Mouse (Mus musculus) CD4-positive helper T cell, adult 2 months (primary cell): ENCODE results near the gene Syne1.

Source experiments
- DNase-seq: peaks from one replicate; pipeline ENCODE4 v3.0.0-alpha.2; 2012; ENCODE audit warnings: low read depth, missing footprints, low spot score

The Syne1 gene

DNA sequence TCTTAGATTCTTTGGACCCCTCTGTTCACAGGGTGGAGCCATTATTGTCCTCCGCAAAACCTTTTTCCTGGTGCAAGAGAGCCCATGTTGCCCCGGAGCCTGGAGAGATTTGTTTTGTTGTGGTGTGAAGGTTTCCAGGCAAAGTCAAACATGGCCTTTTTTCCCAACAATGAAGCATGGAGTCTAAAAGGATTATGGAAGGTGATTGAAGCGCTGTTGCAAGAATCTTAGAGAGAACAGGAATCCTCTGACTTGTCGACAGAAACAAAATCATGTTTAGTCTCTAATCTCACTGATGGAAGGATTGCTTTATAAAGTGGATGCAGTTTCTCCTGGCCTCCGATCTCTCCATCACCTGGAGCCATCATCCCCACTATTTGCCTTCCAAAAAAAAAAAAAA is at the start of gene Syne1:
Gene Syne1, minus strand, starts transcription at position 101 of the 400 bp plus-strand sequence.
- no peak for DNase-seq

DNA sequence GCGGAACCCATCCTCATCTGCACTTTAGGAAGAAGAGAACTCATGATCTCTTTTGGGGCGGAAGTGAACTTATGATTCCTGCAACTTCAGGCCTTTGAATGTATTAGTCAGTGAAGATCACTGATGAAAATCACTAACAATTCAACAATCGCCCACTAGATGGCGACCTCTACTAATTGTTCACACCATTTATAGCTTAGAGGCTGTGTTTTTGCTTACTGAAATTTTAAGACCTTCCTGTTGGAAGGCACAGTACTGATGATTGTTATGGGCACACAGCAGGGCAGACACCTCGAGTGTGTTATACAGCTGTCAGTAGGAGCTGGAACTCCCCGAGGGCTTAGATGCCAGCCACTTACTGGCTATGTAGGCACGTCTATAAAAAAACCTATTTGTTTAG is 48.8 kb upstream of the Syne1 start:
- DNase-seq: peak; percentile 59

DNA sequence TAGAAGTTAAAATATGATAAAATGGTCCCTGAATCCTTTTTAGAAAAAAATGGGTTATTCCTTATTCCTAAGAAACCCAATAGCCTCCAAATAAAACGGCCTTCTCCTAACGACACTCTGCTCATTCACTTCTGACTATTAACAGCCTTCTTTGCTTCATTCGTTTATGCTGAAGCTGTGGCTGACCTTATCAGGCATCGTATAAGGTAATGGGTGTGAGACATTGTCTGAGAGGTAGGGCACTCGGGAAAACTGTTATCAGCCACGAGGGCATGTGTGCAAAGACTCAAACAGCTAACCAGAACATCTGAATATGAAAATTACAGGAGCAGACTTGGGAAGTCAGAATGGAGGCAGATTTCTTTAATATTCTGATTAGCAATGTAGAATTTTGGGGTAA is 45.3 kb upstream of the Syne1 start:
- DNase-seq: no peak

DNA sequence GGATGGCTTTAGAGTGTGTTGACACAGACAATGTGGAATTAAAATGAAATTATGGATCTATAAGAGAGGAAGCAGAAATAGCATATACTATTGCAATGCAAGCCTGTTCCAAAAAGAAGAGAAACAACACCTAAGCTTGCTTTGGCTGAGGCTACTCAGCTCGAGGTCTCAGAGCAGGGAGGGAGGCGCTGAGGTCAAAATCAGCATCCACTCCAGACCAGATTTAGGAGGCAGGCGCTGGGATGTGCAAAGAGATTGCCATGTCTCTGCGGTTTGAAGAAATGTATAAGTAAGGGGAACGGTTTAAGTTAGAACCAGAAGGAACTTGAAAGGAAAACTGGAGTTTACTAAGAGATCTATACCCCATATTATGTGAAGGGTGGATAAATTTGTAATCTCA is 43.2 kb upstream of the Syne1 start:
- DNase-seq: no peak

DNA sequence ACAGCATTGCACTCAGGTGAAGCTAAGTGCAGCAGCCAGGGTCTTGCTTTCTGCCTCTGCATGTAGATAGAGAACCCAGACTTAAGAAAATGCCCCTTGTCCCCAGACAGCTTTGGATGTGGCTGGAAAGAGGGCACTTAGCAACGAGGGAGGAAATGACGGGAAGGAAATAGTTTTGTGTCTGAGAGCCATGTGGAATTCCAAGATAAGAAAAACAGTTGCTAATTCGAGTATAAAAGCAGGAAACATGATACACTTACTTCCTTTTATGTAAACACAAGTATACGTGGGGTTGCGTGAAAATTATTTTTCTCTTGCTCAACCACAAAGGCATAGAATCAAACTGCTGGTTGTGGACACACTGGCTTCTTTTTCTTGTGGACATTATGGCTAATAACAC is 42.2 kb upstream of the Syne1 start, which contains the start of gene Myct1:
Gene Myct1, plus strand, starts transcription at position 312 of the 400 bp plus-strand sequence.
- DNase-seq: no peak

DNA sequence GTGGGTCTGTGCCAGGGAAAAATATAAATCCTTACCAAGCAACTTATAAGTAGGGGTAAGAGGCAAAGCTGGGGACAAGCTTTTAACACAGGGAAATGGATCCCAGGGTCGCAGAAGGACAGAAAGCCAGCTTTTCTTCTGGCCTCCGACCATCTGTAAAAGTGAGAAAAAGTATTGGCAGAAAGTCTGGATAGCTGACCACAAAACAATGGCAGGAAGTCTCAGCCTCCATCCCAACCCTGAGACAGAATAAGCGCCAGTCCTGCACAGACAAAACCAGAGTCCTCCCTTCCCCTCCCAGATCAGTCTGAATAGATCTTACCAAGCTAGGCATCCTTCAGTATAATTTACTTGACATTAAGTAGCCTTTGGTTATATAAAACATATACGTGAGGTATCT is 40.7 kb upstream of the Syne1 start:
- no peak for DNase-seq

DNA sequence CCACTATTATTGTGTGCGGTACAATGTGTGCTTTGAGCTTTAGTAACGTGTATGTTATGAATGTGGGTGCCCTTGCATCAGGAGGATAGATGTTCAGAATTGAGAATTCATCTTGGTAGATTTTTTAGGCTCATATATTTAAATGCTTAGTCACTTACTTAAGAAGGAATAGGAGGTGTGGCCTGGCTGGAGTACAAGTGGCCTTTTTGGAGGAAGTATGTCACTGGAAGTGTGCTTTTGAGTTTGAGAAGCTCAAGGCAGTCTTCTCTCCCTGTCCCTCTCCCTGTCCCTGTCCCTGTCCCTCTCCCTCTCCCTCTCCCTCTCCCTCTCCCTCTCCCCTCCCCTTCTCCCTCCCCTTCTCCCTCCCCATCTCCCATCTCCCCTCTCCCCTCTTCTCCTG is 39.8 kb upstream of the Syne1 start:
- DNase-seq: no peak

DNA sequence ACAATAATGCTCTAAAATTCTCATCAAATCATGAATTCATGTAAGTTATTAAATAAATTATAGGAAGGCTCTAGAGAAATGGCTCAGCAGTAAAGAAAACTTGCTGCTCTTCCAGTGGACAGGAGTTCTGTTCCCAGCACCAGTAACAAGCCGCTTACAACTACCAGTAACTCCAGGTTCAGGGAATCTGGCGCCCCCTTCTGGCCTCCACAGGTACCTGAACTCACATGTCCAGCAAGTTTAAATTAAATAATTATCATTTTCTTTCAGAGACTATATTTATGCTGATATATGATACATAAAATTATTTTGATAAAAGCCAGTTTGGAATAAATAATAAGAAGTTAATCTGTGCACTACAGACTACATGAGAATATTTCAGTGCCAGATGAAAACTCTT is 22.0 kb upstream of the Syne1 start:
- no peak for DNase-seq

DNA sequence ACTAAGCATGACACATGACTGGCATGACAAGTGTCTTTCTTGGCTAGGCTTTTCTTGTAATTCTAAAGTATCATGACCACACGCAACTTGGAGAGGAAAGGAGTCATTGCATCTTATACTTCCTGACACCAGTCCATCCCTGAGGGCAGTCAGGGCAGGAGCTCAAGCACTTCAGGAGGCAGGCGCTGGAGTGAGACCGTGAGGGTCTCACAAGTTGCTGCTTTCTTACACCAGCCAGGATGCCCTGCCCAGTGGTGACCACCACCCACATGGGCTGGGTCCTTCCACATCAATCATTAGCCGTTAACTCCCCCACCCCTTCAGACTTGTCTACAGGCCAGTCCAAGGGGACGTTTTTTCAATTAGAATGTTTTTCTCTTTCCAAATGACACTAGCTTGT is 20.1 kb upstream of the Syne1 start:
- DNase-seq: no peak

DNA sequence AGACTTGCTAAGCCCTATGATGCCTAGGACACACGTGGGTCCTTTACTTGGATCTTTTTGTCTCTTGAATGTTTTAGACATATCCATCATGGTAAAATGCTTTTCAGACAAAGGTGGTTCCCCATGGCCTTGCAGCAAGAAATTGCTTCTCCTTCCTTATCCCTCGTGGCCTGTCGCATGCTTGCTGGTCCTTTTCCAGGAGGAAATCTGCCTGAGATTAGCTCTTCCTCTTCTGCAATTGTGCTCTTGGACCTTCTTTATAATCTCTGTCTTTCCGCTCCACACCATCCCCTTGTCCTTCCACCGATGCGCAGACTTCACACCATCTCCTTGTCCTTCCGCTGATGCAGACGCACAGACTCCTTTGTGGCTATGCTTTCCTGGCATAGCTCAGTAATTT is 18.8 kb upstream of the Syne1 start:
- DNase-seq: no peak

DNA sequence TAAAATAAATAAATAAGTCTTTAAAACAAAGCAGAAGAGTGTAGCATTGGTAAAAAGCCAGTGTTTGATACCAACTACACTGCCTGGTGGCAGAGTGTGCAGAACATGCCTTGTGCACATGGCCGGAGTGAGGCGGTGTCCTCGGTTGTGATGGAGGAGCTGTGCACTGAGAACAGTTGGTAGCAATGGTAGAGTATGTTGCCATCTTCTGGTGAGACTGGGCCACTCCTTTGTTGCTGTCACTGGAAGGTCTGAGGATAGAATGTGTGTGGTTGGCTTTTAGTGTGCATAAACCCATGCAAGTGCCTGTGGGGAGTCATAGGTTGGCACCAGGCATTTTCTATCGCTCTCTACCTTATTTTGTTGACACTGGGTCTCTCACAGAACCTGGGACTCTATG is 17.7 kb upstream of the Syne1 start:
- no peak for DNase-seq

DNA sequence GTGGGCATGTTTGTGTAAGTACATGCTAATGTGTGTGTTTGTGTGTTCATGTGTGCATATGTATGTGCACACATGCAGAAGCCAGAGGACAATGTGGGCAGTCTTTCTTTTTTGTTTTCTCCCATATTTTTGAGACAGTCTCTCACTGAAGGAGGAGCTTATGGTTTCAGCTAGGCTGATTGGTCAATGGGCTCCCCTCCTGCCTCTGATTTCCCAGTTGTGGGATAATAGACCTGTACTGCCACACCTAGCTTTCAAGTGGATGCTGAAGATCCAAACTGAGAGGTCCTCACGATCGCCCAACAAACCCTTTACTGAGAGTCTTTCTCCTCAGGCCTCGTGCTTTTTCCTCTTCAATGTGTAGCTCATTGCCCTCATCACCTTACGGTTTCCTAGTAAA is 10.4 kb upstream of the Syne1 start:
- no peak for DNase-seq

DNA sequence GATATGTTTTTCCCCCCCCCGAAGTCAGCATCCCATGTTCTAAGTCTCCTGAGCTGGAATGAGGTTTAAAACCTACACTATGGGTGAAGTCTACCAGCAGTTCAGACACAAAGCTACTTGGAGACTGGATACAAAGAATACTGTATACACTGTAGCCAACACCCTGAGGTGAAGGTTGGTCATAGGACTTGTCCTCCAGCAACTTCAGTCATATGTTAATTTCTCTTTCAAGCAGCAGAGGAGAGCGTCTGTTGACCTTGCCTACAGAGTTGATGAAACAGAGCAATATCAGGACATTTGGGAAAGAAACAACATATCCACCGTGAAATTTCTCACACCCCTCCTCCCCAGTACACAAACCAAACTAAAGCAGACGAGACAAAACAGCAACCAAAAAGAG is 9.2 kb upstream of the Syne1 start:
- DNase-seq: no peak

DNA sequence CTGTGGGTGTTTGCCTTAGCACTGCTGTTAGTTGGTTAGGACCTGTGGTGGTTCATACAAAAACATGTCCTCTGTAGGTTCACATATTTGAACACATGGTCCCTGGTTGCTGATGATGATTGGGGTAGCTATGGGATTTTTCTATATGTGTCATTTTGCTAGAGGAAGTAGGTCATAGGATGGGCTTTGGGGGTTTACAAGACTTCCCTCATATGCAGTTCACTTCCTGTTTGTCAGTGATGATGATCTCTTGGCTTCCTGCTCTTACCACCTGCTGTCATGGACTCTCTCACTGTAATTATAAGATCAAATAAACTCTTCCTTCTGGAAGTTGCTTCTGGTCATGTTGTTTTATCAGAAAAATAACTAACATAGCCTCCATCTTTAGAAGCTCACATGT is 7.5 kb upstream of the Syne1 start:
- DNase-seq: no peak

DNA sequence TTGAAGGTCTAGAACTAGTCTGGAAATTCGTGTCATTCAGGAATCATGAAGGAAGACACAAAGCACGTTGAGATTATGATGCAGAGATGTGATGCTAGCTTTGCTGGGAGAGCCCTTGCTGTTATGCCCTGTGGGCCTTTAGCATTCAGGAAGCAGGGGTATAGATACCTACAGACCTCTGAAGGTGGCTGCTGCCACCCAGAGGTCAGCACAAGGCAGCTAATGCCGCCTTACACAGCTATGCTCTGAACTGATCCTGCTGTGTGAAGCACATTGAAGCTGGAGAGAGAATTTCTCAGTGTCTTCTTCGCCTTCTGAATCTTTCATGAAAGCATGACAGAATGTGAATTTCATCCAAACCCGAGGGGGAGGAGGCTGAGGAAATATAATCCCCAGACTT is 3.7 kb upstream of the Syne1 start:
- DNase-seq: peak; percentile 32

DNA sequence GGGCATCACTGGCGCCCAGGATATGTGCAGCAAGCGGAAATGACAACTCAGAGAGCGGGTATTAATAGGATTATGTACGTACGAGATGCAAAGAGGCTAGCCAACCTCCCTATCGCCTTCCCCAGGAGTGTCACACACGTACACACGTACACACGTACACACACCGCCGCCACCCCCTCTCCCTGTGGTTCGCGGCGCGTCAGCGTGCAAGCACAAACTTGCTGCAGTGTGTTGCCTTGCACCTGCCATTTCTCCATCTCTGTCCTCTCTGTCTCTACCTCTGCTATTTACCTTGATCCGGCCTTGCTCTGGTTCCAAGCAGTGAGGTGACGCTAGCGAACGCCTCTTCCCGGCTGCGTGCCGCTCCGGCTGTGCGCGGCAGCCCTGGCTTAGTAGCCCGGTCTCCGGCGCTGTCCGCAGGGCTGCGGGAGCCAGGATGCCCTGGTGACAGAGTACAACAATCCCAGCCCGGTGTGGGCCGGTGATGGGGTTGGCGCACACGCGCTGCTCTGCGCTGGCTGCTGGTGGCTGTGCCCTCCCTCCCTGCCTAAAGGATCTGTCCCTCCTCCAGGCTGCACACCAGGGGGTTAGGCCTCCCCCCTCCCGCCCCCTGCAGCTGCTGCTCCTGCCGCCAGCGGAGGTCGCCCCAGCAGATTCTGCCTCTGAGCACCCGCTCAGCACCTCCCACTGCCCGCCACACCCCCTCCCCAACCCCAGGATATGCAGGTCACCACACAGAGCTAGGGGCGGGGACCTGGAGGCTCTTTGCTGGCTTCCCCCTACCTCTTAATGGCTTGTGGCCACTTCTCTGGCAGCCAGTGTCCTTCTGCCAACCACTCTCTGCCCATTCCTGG is 887 bp downstream of the Syne1 start:
- DNase-seq: peak; percentile 29

DNA sequence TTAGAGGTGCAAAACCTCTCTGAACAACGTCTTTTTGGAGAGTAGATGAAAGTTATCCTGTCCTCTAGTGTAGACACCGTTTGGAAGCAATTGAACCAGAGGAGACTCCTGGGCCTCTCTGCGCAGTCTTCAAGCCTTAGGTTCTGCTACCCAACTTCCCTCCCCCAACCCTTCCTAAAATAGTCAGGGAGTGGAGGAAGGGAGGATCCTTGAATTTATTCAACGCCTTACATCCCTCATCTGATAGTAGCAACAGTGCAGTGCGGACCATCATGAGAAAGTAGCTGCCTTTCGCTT is 1.5 kb downstream of the Syne1 start:
- no peak for DNase-seq

DNA sequence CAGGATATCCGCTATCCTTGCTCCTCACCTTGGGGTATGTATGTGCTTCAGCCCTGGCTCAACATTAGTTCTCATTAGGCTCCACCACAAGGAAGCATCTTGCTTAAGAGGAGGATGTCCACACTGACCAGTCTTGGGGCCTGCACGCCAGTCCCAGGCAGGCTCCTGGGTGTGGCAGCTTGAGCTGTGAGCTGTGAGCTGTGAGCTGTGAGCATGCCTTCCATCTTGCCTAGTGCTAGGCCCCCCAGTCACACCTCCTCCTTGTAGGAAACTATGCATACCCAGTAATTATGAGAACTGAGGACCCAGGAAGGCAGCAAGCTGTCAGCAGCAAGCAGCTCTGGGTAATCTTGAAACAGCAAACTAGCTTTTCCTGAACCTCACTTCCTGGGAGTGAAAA is 2.6 kb downstream of the Syne1 start:
- DNase-seq: no peak

DNA sequence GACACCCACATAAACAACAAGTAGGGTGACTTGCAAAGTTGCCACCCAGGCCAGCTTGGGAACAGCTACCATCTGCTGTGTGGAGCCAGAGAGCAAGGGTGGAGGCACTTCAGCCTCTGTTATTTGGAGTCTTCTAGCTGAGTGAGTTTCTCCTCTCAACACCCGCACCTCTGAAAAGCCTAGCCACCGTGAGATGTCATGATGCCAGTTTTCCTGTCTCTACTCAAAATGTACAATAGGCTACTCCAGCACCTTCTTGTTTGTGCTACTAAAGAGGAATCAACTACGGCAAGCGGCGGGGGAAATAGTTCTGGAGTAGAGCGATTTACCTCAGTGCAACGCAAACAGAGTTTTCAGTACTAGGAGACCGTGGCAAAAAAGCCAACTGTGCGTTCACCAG is 3.5 kb downstream of the Syne1 start:
- no peak for DNase-seq

DNA sequence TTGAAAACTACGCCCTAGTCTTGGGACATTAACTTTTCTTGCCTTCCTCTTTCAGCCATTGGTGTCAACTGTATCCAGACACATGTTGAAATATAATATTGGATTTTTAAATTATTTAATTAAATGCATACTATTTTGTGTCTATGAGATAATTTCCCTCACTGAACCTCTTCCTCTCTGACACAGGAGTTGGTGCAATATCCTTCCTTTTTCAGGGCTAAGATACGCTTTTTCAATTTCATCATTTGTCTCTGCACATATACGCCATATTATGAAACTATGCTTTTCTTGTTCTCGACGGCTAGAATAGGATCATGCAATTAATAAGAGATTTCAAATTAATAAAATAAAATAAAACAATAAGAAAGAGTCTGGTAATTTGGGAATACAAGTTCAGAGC is 4.9 kb downstream of the Syne1 start:
- DNase-seq: no peak

DNA sequence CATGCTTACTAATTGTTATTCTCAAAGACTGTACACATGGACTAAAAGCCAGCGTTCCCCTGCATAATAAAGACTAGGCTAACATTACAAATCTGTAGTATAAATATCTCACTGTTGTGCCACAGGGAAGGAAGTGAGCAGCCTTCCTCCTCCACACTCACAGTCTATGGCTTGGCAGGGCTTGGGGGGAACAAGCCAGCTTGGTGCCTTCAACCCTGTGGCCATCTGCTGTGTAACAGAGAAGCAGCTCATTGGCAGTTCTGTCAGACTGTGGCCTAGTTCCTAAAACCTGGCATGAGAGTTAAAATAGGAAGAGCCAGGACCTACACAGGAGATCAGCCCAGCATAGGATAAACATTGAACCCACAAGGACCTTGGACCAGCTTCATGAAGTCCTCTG is 23.0 kb downstream of the Syne1 start:
- no peak for DNase-seq

DNA sequence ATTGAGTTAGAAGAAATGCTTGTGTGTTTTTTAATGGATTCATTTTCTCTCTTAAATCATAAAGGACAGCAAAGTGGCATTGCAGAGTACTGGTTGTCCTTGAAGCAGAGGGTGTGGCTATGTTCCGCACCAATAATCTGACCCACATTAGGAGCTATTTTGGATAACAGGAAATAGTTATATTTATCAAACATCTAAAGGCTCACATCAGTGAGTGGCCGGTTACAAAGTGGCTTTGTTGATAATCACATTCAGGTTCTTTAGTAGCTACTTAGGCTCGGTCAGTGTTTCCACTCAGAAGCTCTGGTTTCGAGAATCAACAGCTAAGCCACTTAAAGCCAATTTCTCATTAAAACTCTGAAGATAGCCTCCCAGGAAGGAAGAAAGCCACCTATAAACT is 23.6 kb downstream of the Syne1 start:
- DNase-seq: no peak

DNA sequence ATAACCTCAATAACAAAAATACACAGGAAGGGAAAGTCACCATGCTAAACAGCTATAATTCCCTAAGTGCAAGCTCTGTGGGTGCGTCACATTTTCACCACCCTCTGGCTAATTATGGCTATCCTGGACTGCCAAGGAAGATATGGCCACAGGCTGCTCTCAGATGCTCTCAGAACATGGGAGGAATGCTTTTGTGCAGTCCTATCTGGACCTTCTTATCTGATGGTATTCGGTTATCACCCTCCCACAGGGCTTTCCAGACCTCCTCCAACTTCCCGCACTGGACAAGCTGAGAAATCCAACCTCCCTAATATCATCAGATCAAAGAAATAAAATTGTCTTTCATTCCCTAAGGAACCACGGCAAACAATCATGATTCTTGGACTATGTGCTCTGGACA is 28.4 kb downstream of the Syne1 start:
- no peak for DNase-seq

DNA sequence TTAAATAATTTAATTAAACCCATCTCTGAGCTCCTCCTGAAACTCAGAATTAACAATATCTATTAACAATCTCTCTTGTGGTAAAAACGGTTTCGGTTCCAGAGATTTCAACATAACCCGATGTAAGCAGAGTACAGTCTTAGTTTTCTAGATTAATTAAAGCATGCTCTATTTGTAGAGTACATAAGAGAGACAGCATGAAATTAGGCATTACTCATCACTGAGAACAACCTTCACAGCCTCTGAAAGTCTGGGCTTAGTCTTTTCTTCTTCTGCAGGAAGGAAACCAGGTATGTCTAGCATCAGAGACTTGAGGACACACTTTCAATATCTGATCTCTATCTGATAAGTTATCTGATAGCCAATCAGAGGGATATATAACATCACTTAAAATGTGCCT is 29.0 kb downstream of the Syne1 start:
- DNase-seq: no peak
